Mouse (Mus musculus) thymus, adult 2 months (tissue): ENCODE measurements around the gene Hist1h3f.

Source experiments
- CTCF ChIP-seq: fragments of 200-500 bp; IDR thresholded peaks from 2 replicates; pipeline ENCODE4 v1.5.1; 2012; ENCODE audit warnings: mild to moderate bottlenecking, control low read depth, low read length, moderate library complexity, borderline replicate concordance; ENCODE audit not compliant: control insufficient read depth, poor library complexity, insufficient read depth; ENCODE audit errors: extremely low read depth
- POLR2A ChIP-seq: fragments of 200-500 bp; IDR thresholded peaks from 2 replicates; pipeline ENCODE4 v1.6.1; 2012; ENCODE audit warnings: mild to moderate bottlenecking, low read length, control low read depth, moderate library complexity; ENCODE audit not compliant: control insufficient read depth, poor library complexity, insufficient read depth; ENCODE audit errors: extremely low read depth

DNA sequence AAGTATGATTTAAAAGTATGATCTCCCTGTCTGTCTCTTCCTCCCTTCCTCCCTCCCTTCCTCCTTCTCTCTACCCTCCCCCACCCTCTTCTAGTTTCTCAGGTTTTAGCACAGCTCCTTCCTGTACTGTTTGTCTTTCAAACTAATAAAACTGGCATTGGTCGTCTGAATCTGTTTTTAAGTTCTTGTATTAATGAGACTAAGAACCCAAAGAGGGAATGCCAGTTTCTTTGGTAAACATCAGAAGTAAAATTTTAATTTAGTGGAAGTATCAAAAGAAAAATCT lies 43.0 kb downstream of the Hist1h3f start:
- TF ChIP-seq CTCF (no peak), POLR2A (no peak)
